Mouse (Mus musculus) midbrain, embryonic 11.5 days (tissue): ENCODE data around the gene Patz1. TPM values are rescaled to one million over a fixed set of nuclear protein-coding genes. Genes with fewer than 3 reads are reported as not detected.

Experiments used
- ATAC-seq: fragments of 200-750 bp; cut with Nextera tagmentation; 2 replicates; pipeline ENCODE4 v1.8.0; 2017; ENCODE audit warnings: moderate TSS enrichment, moderate library complexity; ENCODE audit not compliant: low FRiP score
- DNase-seq: peaks from one replicate; pipeline ENCODE4 v3.0.0; 2015; ENCODE audit warnings: low spot score; ENCODE audit errors: missing footprints
- H3K27ac ChIP-seq: fragments of 300-500 bp; sonication (generic); 2 replicates; pipeline ENCODE4 v1.5.1; 2014; ENCODE audit warnings: low read depth, low read length
- H3K27me3 ChIP-seq: fragments of 300-500 bp; sonication (generic); 2 replicates; pipeline ENCODE4 v1.6.1; 2014; ENCODE audit warnings: mild to moderate bottlenecking, low read length, moderate library complexity, mixed read lengths; ENCODE audit not compliant: control insufficient read depth, insufficient read depth
- H3K36me3 ChIP-seq: fragments of 300-500 bp; sonication (generic); 2 replicates; pipeline ENCODE4 v1.6.1; 2014; ENCODE audit warnings: mild to moderate bottlenecking, low read length, moderate library complexity, mixed read lengths; ENCODE audit not compliant: control insufficient read depth, insufficient read depth
- H3K4me1 ChIP-seq: fragments of 300-500 bp; sonication (generic); 2 replicates; pipeline ENCODE4 v1.6.1; 2014; ENCODE audit warnings: low read length; ENCODE audit not compliant: control insufficient read depth, insufficient read depth
- H3K4me2 ChIP-seq: fragments of 300-500 bp; sonication (generic); 2 replicates; pipeline ENCODE4 v1.6.1; 2014; ENCODE audit warnings: mild to moderate bottlenecking, moderate library complexity
- H3K4me3 ChIP-seq: fragments of 300-500 bp; sonication (generic); 2 replicates; pipeline ENCODE4 v1.5.1; 2014; ENCODE audit warnings: low read depth, low read length
- H3K9ac ChIP-seq: fragments of 300-500 bp; sonication (generic); 2 replicates; pipeline ENCODE4 v1.6.1; 2014; ENCODE audit warnings: low read length
- H3K9me3 ChIP-seq: fragments of 300-500 bp; sonication (generic); 2 replicates; pipeline ENCODE4 v1.6.1; 2016; ENCODE audit warnings: low read length; ENCODE audit not compliant: control insufficient read depth
- WGBS: fragments of 180-500 bp; shearing (Covaris S2); extraction: QIAGEN DNeasy Blood & Tissue Kit; methylation state at CpG from one replicate; pipeline ENCODE4 v1.1.7; 2014; 5-methylcytosine and 5-hydroxymethylcytosine counted together
- polyA plus RNA-seq: library from polyadenylated mRNA; unstranded; fragments of >200 nt; fragmentation: Nextera tagmentation; extraction: Ambion mirVana; gene quantifications from 2 replicates; pipeline ENCODE4 v1.2.1, GENCODE M21; 2014

Gene Patz1
- polyA plus RNA-seq, 1 experiment from 2014 or later = 116 TPM

- Histone ChIP-seq H3K36me3 (no peaks in the 10 kb centered on the region), H3K27ac (peak overlapping the region; percentile 71), H3K4me2 (no peak overlapping the region), H3K27me3 (no peaks in the 10 kb centered on the region), H3K4me3 (no peak overlapping the region), H3K4me1 (peaks cover 13% of the 10 kb centered on the region), H3K9ac (peak overlapping the region; percentile 60), H3K9me3 (no peaks in the 10 kb centered on the region)
- ATAC-seq (peak; percentile 85), DNase-seq (peak; percentile 94)
- WGBS = 6% methylated on average over 12 of the region's 12 CpGs
Observed at GRCm38 (mm10) chr11:3337173-3337955, 48.7 kb downstream of the Patz1 start.

GRCm38 (mm10) chr11:3337961-3338360 is 49.3 kb downstream of the Patz1 start:
- peaks cover 9% of the 10 kb centered on the region for H3K4me1 ChIP-seq
- no peak overlapping the region for H3K4me3 ChIP-seq
- H3K27me3 ChIP-seq = no peaks in the 10 kb centered on the region
- no peak overlapping the region for H3K4me2 ChIP-seq
- H3K9ac ChIP-seq = no peak overlapping the region
- no peak overlapping the region for H3K27ac ChIP-seq
- ATAC-seq = peak; percentile 39
- H3K36me3 ChIP-seq = no peaks in the 10 kb centered on the region
- DNase-seq = no peak
- WGBS = 52% methylated on average over 5 of the region's 5 CpGs
- H3K9me3 ChIP-seq = no peaks in the 10 kb centered on the region

GRCm38 (mm10) chr11:3341476-3341875 is 52.8 kb downstream of the Patz1 start:
- no peaks in the 10 kb centered on the region for H3K9me3 ChIP-seq
- no peaks in the 10 kb centered on the region for H3K27me3 ChIP-seq
- peaks cover 9% of the 10 kb centered on the region for H3K4me1 ChIP-seq
- DNase-seq (no peak), ATAC-seq (no peak)
- 85% methylated on average over 5 of the region's 5 CpGs for WGBS
- no peak overlapping the region for H3K4me3 ChIP-seq
- no peak overlapping the region for H3K9ac ChIP-seq
- peaks cover 5% of the 10 kb centered on the region for H3K36me3 ChIP-seq
- no peak overlapping the region for H3K27ac ChIP-seq
- H3K4me2 ChIP-seq = no peak overlapping the region

- no peak overlapping the region for H3K27ac ChIP-seq
- H3K36me3 ChIP-seq = peaks cover 5% of the 10 kb centered on the region
- H3K27me3 ChIP-seq = no peaks in the 10 kb centered on the region
- WGBS = 91% methylated on average over 3 of the region's 3 CpGs
- no peaks in the 10 kb centered on the region for H3K9me3 ChIP-seq
- no peak overlapping the region for H3K9ac ChIP-seq
- peaks cover 2% of the 10 kb centered on the region; the same call in 1 of the 2 replicates for H3K4me1 ChIP-seq
- no peak overlapping the region for H3K4me3 ChIP-seq
- ATAC-seq (no peak), DNase-seq (peak; percentile 41)
- no peak overlapping the region for H3K4me2 ChIP-seq
Observed at GRCm38 (mm10) chr11:3344916-3345315, 56.2 kb downstream of the Patz1 start.

GRCm38 (mm10) chr11:3346351-3346750 is 57.7 kb downstream of the Patz1 start:
- Histone ChIP-seq H3K4me2 (no peak overlapping the region), H3K4me3 (no peak overlapping the region), H3K27me3 (no peaks in the 10 kb centered on the region), H3K9me3 (no peaks in the 10 kb centered on the region), H3K36me3 (peaks cover 7% of the 10 kb centered on the region), H3K4me1 (peaks cover 2% of the 10 kb centered on the region; the same call in 1 of the 2 replicates), H3K9ac (no peak overlapping the region), H3K27ac (no peak overlapping the region)
- 95% methylated on average over 7 of the region's 7 CpGs for WGBS
- ATAC-seq (no peak), DNase-seq (peak; percentile 17)

GRCm38 (mm10) chr11:3347091-3347834 is 58.6 kb downstream of the Patz1 start:
- no peak overlapping the region for H3K9ac ChIP-seq
- ATAC-seq (peak; percentile 86), DNase-seq (peak; percentile 97)
- peaks cover 11% of the 10 kb centered on the region for H3K36me3 ChIP-seq
- H3K4me1 ChIP-seq = peaks cover 2% of the 10 kb centered on the region; the same call in 1 of the 2 replicates
- no peaks in the 10 kb centered on the region for H3K27me3 ChIP-seq
- no peak overlapping the region for H3K4me2 ChIP-seq
- H3K9me3 ChIP-seq = no peaks in the 10 kb centered on the region
- H3K4me3 ChIP-seq = no peak overlapping the region
- H3K27ac ChIP-seq = no peak overlapping the region
- WGBS = 60% methylated on average over 12 of the region's 12 CpGs

- peaks cover 11% of the 10 kb centered on the region for H3K36me3 ChIP-seq
- H3K4me3 ChIP-seq = no peak overlapping the region
- H3K27ac ChIP-seq = no peak overlapping the region
- H3K4me2 ChIP-seq = no peak overlapping the region
- H3K9me3 ChIP-seq = no peaks in the 10 kb centered on the region
- peaks cover 2% of the 10 kb centered on the region; the same call in 1 of the 2 replicates for H3K4me1 ChIP-seq
- ATAC-seq (no peak), DNase-seq (peak; percentile 82)
- H3K27me3 ChIP-seq = no peaks in the 10 kb centered on the region
- no peak overlapping the region for H3K9ac ChIP-seq
Observed at GRCm38 (mm10) chr11:3347835-3348195, 59.1 kb downstream of the Patz1 start.

- 47% methylated on average over 6 of the region's 6 CpGs for WGBS
- Histone ChIP-seq H3K4me2 (no peak overlapping the region), H3K36me3 (peaks cover 11% of the 10 kb centered on the region), H3K4me3 (no peak overlapping the region), H3K27me3 (no peaks in the 10 kb centered on the region), H3K27ac (no peak overlapping the region), H3K9ac (no peak overlapping the region), H3K9me3 (no peaks in the 10 kb centered on the region), H3K4me1 (peaks cover 2% of the 10 kb centered on the region; the same call in 1 of the 2 replicates)
- DNase-seq = peak; percentile 76
- ATAC-seq = peak; percentile 51
Observed at GRCm38 (mm10) chr11:3348576-3349342, 60.1 kb downstream of the Patz1 start.
